Mouse (Mus musculus): ENCODE results near the gene Tbc1d30. TPM values are rescaled to one million over a fixed set of nuclear protein-coding genes. Genes with fewer than 3 reads are reported as not detected.

Tbc1d30 gene
- polyA plus RNA-seq, 1 experiment from 2014 or later: 3.3 TPM

DNA sequence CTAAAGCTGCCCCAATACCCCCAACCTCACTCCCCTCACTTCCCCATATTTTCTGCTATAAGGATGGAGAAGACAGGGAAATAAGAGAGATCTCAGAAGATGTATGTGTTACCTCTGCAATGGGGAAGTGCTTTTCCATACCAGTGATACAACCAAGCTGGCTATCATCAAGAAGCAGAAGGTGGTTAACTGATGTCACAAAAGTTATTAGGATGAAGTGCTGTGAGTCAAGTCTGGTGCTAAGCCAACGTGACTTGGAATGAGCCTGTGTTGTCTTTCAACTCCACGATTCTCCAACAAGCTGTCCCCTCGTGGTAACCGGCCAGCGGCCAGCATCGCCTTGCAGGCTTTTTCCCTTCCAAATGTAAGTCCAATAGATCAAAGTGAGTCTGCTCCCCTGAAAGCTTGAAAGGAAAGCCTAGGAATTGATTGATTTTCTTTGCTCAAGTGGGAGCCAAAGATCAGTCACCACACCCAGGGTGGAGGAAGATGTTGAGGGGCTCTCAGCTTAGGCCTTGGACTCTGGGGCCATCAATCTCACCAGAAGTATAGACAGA lies 90.0 kb downstream of the Tbc1d30 start:
- H3K4me1 ChIP-seq (replicated peaks; ENCODE audit: control insufficient read depth, insufficient read depth, low read length): no peaks in the 10 kb centered on the region
- H3K9me3 ChIP-seq (ENCODE audit: control insufficient read depth, low read length): no peaks in the 10 kb centered on the region
- no peak overlapping the region for H3K9ac ChIP-seq (ENCODE audit: low read length)
- no peaks in the 10 kb centered on the region for H3K36me3 ChIP-seq (ENCODE audit: control insufficient read depth, insufficient read depth, low read length)
- no peak overlapping the region for H3K4me3 ChIP-seq (ENCODE audit: low read depth, low read length)
- no peak for DNase-seq (ENCODE audit: low spot score)
- no peaks in the 10 kb centered on the region for H3K27me3 ChIP-seq (ENCODE audit: control insufficient read depth, insufficient read depth, low read length)
- H3K27ac ChIP-seq (ENCODE audit: low read depth, low read length): no peak overlapping the region
- WGBS: 93% methylated on average over 6 of the region's 6 CpGs
- H3K4me2 ChIP-seq (ENCODE audit: low read depth, low read length, severe bottlenecking): no peak overlapping the region
- ATAC-seq (replicated peaks; ENCODE audit: low FRiP score): no peak

DNA sequence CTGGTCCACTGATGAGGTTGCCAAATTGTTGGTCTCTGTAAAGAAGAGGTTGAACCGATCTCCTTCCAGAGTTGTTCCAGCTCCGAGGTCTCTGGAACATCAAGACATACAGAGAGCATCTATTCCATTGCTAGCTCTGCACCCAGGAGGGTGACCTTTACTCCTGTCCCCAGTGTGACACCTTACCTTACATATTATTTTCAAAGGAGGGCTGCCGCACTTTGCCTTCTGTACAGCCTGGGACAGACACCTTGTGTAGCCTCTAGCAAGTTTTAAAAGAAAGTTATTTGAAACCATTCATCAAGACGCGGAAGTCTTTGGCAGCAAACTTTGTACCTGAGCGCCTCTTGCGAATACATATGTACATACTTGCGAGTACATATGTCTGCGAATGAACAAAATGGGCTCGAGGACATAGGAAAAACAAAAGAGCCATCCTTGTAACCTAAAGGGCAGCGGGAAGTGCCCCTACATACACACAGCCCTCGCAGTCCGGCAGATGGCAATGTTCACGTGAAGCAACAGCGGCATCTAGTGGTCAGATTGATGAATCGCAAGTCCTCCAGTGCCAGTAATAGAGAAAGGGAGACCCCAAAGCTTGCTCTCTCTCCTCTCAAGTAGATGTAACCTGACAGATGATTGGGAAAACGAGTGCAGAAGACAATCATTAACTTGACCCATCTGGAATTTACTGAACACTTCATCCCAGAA lies 94.8 kb downstream of the Tbc1d30 start:
- Histone ChIP-seq H3K27ac (ENCODE audit: low read depth, low read length) (no peak overlapping the region), H3K27me3 (ENCODE audit: control insufficient read depth, insufficient read depth, low read length) (no peaks in the 10 kb centered on the region; the same call in 1 of the 2 replicates), H3K9ac (ENCODE audit: low read length) (no peak overlapping the region), H3K4me2 (ENCODE audit: low read depth, low read length, severe bottlenecking) (no peak overlapping the region), H3K9me3 (ENCODE audit: control insufficient read depth, low read length) (no peaks in the 10 kb centered on the region), H3K36me3 (ENCODE audit: control insufficient read depth, insufficient read depth, low read length) (no peaks in the 10 kb centered on the region), H3K4me1 (replicated peaks; ENCODE audit: control insufficient read depth, insufficient read depth, low read length) (no peaks in the 10 kb centered on the region), H3K4me3 (ENCODE audit: low read depth, low read length) (no peak overlapping the region)
- peak; percentile 89 for DNase-seq (ENCODE audit: low spot score)
- no peak; the same call in 1 of the 2 replicates for ATAC-seq (replicated peaks; ENCODE audit: low FRiP score)
- WGBS: 24% methylated on average over 17 of the region's 17 CpGs

DNA sequence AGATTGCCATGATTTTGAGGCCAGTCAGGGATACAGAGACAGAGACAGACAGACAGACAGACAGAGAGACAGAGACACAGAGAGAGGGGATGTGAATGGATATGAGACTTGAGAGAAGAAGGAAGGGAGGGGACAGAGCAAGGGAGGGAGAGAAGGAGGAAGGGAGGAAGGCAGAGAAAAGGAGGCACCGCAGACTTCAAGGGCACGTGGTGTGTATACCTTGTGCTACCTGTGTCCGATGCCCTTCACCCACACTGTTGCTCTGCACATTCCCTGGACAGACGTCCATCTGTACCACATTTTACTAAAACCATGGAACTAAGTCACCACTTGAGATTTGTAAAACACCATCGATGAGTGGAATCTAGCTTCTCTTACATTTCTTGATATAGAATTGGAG lies 95.6 kb downstream of the Tbc1d30 start:
- no peak overlapping the region for H3K4me3 ChIP-seq (ENCODE audit: low read depth, low read length)
- H3K9me3 ChIP-seq (ENCODE audit: control insufficient read depth, low read length): no peaks in the 10 kb centered on the region
- H3K27me3 ChIP-seq (ENCODE audit: control insufficient read depth, insufficient read depth, low read length): no peaks in the 10 kb centered on the region; the same call in 1 of the 2 replicates
- H3K27ac ChIP-seq (ENCODE audit: low read depth, low read length): no peak overlapping the region
- no peak for ATAC-seq (replicated peaks; ENCODE audit: low FRiP score)
- no peaks in the 10 kb centered on the region for H3K4me1 ChIP-seq (replicated peaks; ENCODE audit: control insufficient read depth, insufficient read depth, low read length)
- no peak overlapping the region for H3K9ac ChIP-seq (ENCODE audit: low read length)
- DNase-seq (ENCODE audit: low spot score): no peak
- no peak overlapping the region for H3K4me2 ChIP-seq (ENCODE audit: low read depth, low read length, severe bottlenecking)
- H3K36me3 ChIP-seq (ENCODE audit: control insufficient read depth, insufficient read depth, low read length): no peaks in the 10 kb centered on the region
- 94% methylated on average over 5 of the region's 5 CpGs for WGBS

DNA sequence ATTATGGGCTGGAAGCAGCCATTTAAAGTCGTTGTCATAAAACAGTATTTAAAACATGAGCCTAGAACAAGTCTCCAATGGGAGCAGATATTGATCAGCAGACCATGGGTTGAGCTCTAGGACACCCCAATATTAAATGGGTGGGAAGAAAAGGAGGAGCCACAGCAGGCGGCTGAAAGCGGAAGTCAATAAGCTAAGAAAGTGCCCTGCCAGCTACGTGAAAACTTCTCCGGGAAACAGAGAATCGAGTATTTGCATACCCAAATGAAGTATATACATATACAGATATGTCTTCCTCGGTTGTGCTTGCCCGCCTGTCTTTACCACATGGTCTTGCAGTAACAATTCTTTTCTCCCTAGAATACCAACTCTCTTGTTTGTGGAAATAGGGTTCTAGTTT lies 96.7 kb downstream of the Tbc1d30 start:
- Histone ChIP-seq H3K9ac (ENCODE audit: low read length) (no peak overlapping the region), H3K4me1 (replicated peaks; ENCODE audit: control insufficient read depth, insufficient read depth, low read length) (no peaks in the 10 kb centered on the region), H3K9me3 (ENCODE audit: control insufficient read depth, low read length) (no peaks in the 10 kb centered on the region), H3K4me3 (ENCODE audit: low read depth, low read length) (no peak overlapping the region), H3K36me3 (ENCODE audit: control insufficient read depth, insufficient read depth, low read length) (no peaks in the 10 kb centered on the region), H3K27me3 (ENCODE audit: control insufficient read depth, insufficient read depth, low read length) (no peaks in the 10 kb centered on the region; the same call in 1 of the 2 replicates), H3K27ac (ENCODE audit: low read depth, low read length) (no peak overlapping the region), H3K4me2 (ENCODE audit: low read depth, low read length, severe bottlenecking) (no peak overlapping the region)
- ATAC-seq (replicated peaks; ENCODE audit: low FRiP score): no peak
- 90% methylated on average over 8 of the region's 8 CpGs for WGBS
- DNase-seq (ENCODE audit: low spot score): no peak

DNA sequence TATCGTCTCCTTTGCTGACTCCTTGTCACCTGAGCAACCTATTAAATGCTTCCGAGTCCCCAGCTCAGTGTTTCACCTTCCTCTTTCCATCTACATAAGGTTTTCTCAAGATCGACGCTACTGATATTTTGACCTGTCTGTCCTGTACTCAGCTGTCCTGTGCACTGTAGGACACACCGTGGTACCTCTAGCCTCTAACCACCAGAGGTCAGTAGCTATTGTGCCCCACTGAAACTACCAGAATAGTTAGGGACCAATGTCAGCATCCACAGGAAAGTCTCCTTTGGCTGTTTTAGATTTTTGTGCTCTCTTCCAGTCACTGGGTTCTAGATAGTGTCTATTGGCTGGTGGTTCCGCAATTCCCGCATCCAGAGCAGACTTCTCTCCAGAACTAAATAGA lies 98.3 kb downstream of the Tbc1d30 start:
- no peaks in the 10 kb centered on the region for H3K9me3 ChIP-seq (ENCODE audit: control insufficient read depth, low read length)
- no peak overlapping the region for H3K4me2 ChIP-seq (ENCODE audit: low read depth, low read length, severe bottlenecking)
- H3K9ac ChIP-seq (ENCODE audit: low read length): no peak overlapping the region
- WGBS: 75% methylated on average over 7 of the region's 7 CpGs
- H3K4me1 ChIP-seq (replicated peaks; ENCODE audit: control insufficient read depth, insufficient read depth, low read length): no peaks in the 10 kb centered on the region
- no peak for DNase-seq (ENCODE audit: low spot score)
- no peaks in the 10 kb centered on the region; the same call in 1 of the 2 replicates for H3K27me3 ChIP-seq (ENCODE audit: control insufficient read depth, insufficient read depth, low read length)
- H3K36me3 ChIP-seq (ENCODE audit: control insufficient read depth, insufficient read depth, low read length): no peaks in the 10 kb centered on the region
- no peak overlapping the region for H3K4me3 ChIP-seq (ENCODE audit: low read depth, low read length)
- ATAC-seq (replicated peaks; ENCODE audit: low FRiP score): no peak
- H3K27ac ChIP-seq (ENCODE audit: low read depth, low read length): no peak overlapping the region

DNA sequence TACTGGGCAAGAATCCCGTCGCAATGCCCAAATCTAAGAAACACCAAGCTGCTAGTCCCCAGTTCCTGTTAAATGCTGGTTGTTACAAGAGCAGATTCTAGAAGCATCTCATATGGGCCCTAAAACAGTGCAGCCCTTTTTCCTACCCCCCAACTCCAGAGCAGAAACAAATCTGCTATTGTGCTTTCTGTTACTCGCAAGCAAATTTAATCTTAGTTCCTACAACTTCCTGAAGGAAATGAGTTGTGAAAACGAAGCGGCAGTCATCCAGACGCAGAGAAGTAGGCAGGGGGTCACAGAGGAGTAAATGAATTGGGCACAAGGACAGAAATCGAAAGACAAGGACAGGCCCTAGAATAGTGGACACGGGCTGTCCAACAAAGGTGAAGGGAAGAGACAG lies 99.9 kb downstream of the Tbc1d30 start:
- Histone ChIP-seq H3K4me3 (ENCODE audit: low read depth, low read length) (no peak overlapping the region), H3K27me3 (ENCODE audit: control insufficient read depth, insufficient read depth, low read length) (no peaks in the 10 kb centered on the region; the same call in 1 of the 2 replicates), H3K27ac (ENCODE audit: low read depth, low read length) (no peak overlapping the region), H3K36me3 (ENCODE audit: control insufficient read depth, insufficient read depth, low read length) (no peaks in the 10 kb centered on the region), H3K4me1 (replicated peaks; ENCODE audit: control insufficient read depth, insufficient read depth, low read length) (no peaks in the 10 kb centered on the region), H3K9me3 (ENCODE audit: control insufficient read depth, low read length) (no peaks in the 10 kb centered on the region; the same call in 1 of the 2 replicates), H3K4me2 (ENCODE audit: low read depth, low read length, severe bottlenecking) (no peak overlapping the region), H3K9ac (ENCODE audit: low read length) (no peak overlapping the region)
- WGBS: 69% methylated on average over 8 of the region's 8 CpGs
- no peak for DNase-seq (ENCODE audit: low spot score)
- ATAC-seq (replicated peaks; ENCODE audit: low FRiP score): no peak

DNA sequence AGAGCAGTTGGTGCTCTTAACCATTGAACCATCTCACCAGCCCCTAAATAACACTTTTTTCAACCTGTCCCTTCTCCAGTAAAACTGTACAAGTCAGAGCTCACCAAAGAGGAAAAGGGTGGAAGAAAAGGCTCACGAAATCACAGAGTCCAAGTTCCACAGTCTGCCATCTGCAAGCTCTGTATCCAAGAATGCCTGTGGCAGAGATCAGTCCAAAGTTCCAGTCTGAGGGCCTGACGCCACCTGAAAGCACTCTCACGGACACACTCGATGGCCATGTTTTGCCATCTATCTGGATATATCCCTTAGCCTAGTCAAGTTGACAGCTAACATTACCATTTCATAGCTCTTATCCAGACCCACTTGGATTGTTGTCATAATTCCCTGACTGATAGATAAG lies 101.3 kb downstream of the Tbc1d30 start:
- no peak for DNase-seq (ENCODE audit: low spot score)
- H3K27ac ChIP-seq (ENCODE audit: low read depth, low read length): no peak overlapping the region
- no peaks in the 10 kb centered on the region for H3K36me3 ChIP-seq (ENCODE audit: control insufficient read depth, insufficient read depth, low read length)
- no peaks in the 10 kb centered on the region; the same call in 1 of the 2 replicates for H3K9me3 ChIP-seq (ENCODE audit: control insufficient read depth, low read length)
- H3K4me3 ChIP-seq (ENCODE audit: low read depth, low read length): no peak overlapping the region
- ATAC-seq (replicated peaks; ENCODE audit: low FRiP score): no peak
- no peak overlapping the region for H3K4me2 ChIP-seq (ENCODE audit: low read depth, low read length, severe bottlenecking)
- no peaks in the 10 kb centered on the region for H3K27me3 ChIP-seq (ENCODE audit: control insufficient read depth, insufficient read depth, low read length)
- H3K4me1 ChIP-seq (replicated peaks; ENCODE audit: control insufficient read depth, insufficient read depth, low read length): no peaks in the 10 kb centered on the region
- WGBS: 94% methylated on average over 4 of the region's 4 CpGs
- no peak overlapping the region for H3K9ac ChIP-seq (ENCODE audit: low read length)

DNA sequence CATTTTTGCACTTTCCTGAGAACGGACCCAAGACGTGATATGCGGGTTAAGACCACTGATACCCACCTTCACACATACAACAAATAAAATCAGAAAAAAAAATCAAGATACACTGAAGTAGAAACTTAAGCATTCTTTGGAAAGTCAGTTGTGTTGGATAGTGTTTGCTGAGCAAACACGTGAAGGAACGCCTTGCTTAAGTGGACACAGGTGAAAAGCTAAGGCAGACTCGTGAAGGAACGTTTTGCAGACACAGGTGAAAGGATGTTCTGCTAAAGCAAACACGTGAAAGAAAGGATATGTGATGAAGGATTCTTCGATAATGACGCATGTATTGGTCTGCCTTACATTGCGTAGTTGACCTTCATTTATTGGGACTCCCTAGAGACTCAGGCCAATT lies 103.5 kb downstream of the Tbc1d30 start:
- 92% methylated on average over 11 of the region's 11 CpGs for WGBS
- DNase-seq (ENCODE audit: low spot score) (no peak), ATAC-seq (replicated peaks; ENCODE audit: low FRiP score) (no peak)
- Histone ChIP-seq H3K27ac (ENCODE audit: low read depth, low read length) (no peak overlapping the region), H3K36me3 (ENCODE audit: control insufficient read depth, insufficient read depth, low read length) (no peaks in the 10 kb centered on the region), H3K27me3 (ENCODE audit: control insufficient read depth, insufficient read depth, low read length) (no peaks in the 10 kb centered on the region), H3K4me3 (ENCODE audit: low read depth, low read length) (no peak overlapping the region), H3K9ac (ENCODE audit: low read length) (no peak overlapping the region), H3K9me3 (ENCODE audit: control insufficient read depth, low read length) (no peaks in the 10 kb centered on the region; the same call in 1 of the 2 replicates), H3K4me2 (ENCODE audit: low read depth, low read length, severe bottlenecking) (no peak overlapping the region), H3K4me1 (replicated peaks; ENCODE audit: control insufficient read depth, insufficient read depth, low read length) (no peaks in the 10 kb centered on the region)

DNA sequence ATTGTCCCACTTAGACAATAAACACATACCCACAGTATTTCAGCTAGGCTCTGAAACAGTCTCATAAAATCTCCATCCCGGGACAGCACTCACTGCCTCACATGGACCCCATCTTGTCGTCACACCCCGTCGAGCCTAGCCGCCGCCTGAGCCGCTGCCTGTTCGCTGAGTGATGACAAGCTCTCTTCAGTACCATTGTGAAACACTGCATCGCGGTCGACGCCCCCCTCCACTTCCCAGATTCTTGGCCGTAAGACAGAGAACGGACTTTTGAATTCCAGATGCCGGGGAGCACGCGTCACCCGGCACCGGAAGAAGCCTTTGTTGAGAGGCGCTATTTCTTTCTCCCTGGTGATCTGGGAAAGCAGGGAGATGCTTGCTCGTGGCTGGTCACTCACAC lies 104.1 kb downstream of the Tbc1d30 start:
- no peaks in the 10 kb centered on the region; the same call in 1 of the 2 replicates for H3K9me3 ChIP-seq (ENCODE audit: control insufficient read depth, low read length)
- peak; percentile 54 for DNase-seq (ENCODE audit: low spot score)
- H3K4me3 ChIP-seq (ENCODE audit: low read depth, low read length): no peak overlapping the region
- 89% methylated on average over 21 of the region's 21 CpGs for WGBS
- no peak overlapping the region for H3K27ac ChIP-seq (ENCODE audit: low read depth, low read length)
- H3K4me2 ChIP-seq (ENCODE audit: low read depth, low read length, severe bottlenecking): no peak overlapping the region
- no peaks in the 10 kb centered on the region for H3K27me3 ChIP-seq (ENCODE audit: control insufficient read depth, insufficient read depth, low read length)
- no peak for ATAC-seq (replicated peaks; ENCODE audit: low FRiP score)
- H3K36me3 ChIP-seq (ENCODE audit: control insufficient read depth, insufficient read depth, low read length): no peaks in the 10 kb centered on the region
- no peak overlapping the region for H3K9ac ChIP-seq (ENCODE audit: low read length)
- H3K4me1 ChIP-seq (replicated peaks; ENCODE audit: control insufficient read depth, insufficient read depth, low read length): no peaks in the 10 kb centered on the region
